Mouse (Mus musculus): ENCODE data around the gene Adam22. TPM values are rescaled to one million over a fixed set of nuclear protein-coding genes. Genes with fewer than 3 reads are reported as not detected.
"Not testable (repeated sequence)": the region's sequence is repeated elsewhere in the genome, so short reads cannot be mapped to it uniquely, and the experiment has no call there.

Adam22 gene
- polyA plus RNA-seq, 1 experiment from 2014 or later, result 44.8 TPM

DNA sequence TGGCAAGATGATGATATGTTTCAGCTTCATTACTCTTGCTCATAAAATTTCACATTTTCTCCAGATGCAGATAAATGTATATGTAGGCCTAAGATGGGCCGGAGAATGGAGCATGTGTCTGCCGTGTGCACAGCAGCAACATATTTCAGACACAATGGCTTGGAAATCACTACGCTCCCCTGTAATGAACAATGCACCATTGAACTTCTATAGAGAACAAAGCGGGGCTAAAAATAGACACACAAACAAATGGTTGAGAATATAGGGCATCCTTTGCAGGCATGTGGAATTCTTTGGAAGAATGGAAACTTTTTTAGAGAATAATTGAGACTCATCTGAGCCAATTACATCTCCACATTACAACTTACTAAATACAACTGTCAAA lies 143.6 kb downstream of the Adam22 start:
- H3K27ac ChIP-seq (ENCODE audit: low read depth, low read length), result no peak overlapping the region

DNA sequence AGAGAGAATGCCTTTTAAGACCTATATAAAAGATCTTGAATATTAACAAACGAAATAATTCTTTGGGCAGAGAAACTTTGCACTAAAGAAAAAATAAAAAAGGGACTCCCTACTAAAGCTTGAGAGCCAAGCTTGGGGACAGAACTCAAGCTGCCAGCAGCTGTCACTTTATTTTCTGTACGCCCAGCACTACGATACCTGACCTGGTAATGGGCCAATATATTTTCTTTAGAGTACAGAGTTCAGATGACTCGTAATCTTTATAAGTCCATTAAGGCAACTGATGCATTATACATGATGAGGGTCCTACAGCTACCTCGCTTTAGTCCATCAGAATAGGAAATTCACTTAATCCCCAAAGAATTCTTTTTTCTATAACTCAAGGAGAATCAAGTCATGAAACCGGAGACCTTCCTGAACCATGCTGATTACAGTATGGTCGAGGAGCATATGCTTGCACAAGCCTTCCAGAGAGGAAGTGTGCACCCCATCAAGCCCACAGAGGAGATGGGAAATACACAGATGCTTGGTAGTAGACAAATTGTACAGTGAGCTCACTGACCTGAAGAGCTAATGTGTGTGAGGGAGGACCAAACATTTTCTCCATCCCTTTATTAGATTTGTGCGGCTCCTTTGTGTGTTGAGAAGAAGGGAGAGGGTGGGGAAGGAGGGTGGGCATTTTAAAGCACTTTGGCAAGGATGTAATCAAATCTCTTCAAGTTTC lies 144.2 kb downstream of the Adam22 start:
- Histone ChIP-seq H3K9ac (ENCODE audit: low read depth, low read length) (no peak overlapping the region), H3K4me1 (ENCODE audit: control insufficient read depth, insufficient read depth, low read depth, low read length) (peaks cover 3% of the 10 kb centered on the region; the same call in 1 of the 2 replicates), H3K36me3 (ENCODE audit: control insufficient read depth, insufficient read depth, low read length) (no peaks in the 10 kb centered on the region), H3K27me3 (replicated peaks; ENCODE audit: control insufficient read depth, insufficient read depth, low read length) (no peaks in the 10 kb centered on the region), H3K4me2 (ENCODE audit: low read length) (no peak overlapping the region), H3K4me3 (ENCODE audit: low read length) (no peak overlapping the region), H3K27ac (ENCODE audit: low read depth, low read length) (no peak overlapping the region), H3K9me3 (ENCODE audit: control insufficient read depth, low read length) (no peaks in the 10 kb centered on the region)
- WGBS, result 77% methylated on average over 8 of the region's 8 CpGs
- ATAC-seq, result peak; percentile 70

More for the DNA sequence above, 143.6 kb downstream of the Adam22 start:
- no peak overlapping the region for H3K4me2 ChIP-seq (ENCODE audit: low read length)
- peaks cover 3% of the 10 kb centered on the region; the same call in 1 of the 2 replicates for H3K4me1 ChIP-seq (ENCODE audit: control insufficient read depth, insufficient read depth, low read depth, low read length)
- peak; percentile 69 for ATAC-seq
- no peak overlapping the region for H3K9ac ChIP-seq (ENCODE audit: low read depth, low read length)
- H3K4me3 ChIP-seq (ENCODE audit: low read length), result no peak overlapping the region
- no peaks in the 10 kb centered on the region for H3K36me3 ChIP-seq (ENCODE audit: control insufficient read depth, insufficient read depth, low read length)
- H3K27me3 ChIP-seq (replicated peaks; ENCODE audit: control insufficient read depth, insufficient read depth, low read length), result no peaks in the 10 kb centered on the region
- 39% methylated on average over 4 of the region's 4 CpGs for WGBS
- H3K9me3 ChIP-seq (ENCODE audit: control insufficient read depth, low read length), result no peaks in the 10 kb centered on the region

DNA sequence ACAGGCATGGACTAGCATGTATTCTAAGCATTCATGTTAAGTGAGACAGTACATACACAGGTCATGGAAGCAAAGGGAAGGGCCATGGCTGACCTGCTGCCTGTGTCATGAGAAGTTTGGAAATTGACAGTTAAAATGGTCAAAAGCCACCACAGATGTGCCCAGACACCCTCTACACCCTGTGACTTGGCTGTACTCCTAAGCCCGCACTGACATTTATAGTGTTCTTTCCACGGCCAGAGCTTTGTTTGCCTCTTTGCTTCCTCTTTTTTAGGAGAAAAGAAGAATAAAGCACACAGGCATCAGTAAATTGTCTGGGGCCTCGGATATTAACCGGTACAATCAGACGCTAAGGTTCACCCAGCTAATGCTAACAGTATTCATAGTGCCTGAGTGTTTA lies 146.3 kb downstream of the Adam22 start:
- Histone ChIP-seq H3K27ac (ENCODE audit: low read depth, low read length) (no peak overlapping the region), H3K9ac (ENCODE audit: low read depth, low read length) (no peak overlapping the region), H3K36me3 (ENCODE audit: control insufficient read depth, insufficient read depth, low read length) (no peaks in the 10 kb centered on the region), H3K9me3 (ENCODE audit: control insufficient read depth, low read length) (no peaks in the 10 kb centered on the region), H3K4me2 (ENCODE audit: low read length) (no peak overlapping the region), H3K27me3 (replicated peaks; ENCODE audit: control insufficient read depth, insufficient read depth, low read length) (no peaks in the 10 kb centered on the region), H3K4me1 (ENCODE audit: control insufficient read depth, insufficient read depth, low read depth, low read length) (peaks cover 3% of the 10 kb centered on the region; the same call in 1 of the 2 replicates), H3K4me3 (ENCODE audit: low read length) (no peak overlapping the region)
- WGBS, result 84% methylated on average over 5 of the region's 5 CpGs
- no peak for ATAC-seq

DNA sequence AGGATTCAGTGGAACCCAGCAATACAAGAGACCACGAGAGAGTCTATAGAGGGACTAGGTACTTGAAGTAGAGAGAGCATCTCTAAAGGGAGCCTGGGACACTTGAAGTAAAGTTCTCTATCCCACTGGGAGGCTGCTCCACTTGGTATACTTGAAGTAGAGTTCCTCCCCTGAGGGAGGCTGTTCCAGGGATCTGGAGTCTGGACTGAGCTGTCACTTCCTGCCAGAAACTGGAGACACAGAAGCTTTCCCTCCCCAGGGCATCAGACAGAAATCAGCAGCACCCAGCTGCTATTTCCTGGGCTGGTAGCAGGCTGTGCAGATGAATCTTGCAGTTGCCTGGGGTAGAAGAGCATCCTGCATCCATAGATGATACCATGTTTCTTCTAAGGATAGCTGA lies 152.1 kb downstream of the Adam22 start:
- H3K4me1 ChIP-seq (ENCODE audit: control insufficient read depth, insufficient read depth, low read depth, low read length), result no peaks in the 10 kb centered on the region
- ATAC-seq, result no peak
- H3K36me3 ChIP-seq (ENCODE audit: control insufficient read depth, insufficient read depth, low read length), result no peaks in the 10 kb centered on the region
- WGBS, result 79% methylated on average over 1 of the region's 1 CpGs
- H3K27me3 ChIP-seq (replicated peaks; ENCODE audit: control insufficient read depth, insufficient read depth, low read length), result no peaks in the 10 kb centered on the region
- H3K27ac ChIP-seq (ENCODE audit: low read depth, low read length), result no peak overlapping the region
- H3K9me3 ChIP-seq (ENCODE audit: control insufficient read depth, low read length), result no peaks in the 10 kb centered on the region
- no peak overlapping the region for H3K9ac ChIP-seq (ENCODE audit: low read depth, low read length)
- no peak overlapping the region for H3K4me2 ChIP-seq (ENCODE audit: low read length)
- H3K4me3 ChIP-seq (ENCODE audit: low read length), result no peak overlapping the region

DNA sequence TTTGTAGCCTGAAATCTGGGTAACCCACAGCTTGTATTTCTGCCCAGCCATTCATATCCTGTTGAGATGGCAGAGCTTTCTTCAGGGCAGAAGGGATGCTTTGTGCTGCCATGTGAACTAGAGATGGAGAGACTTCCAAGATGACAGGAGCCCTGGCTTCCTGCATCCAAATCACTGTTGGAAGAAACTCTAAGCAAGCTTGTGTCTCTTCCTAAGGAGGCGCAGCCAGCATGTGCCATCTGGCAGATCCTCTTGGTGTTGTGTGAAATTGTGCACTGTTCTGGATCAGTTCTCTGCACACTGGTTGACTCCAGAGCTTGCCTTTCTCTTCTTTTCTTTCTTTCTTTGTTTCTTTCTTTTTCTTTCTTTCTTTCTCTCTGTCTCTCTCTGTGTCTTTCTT lies 183.0 kb downstream of the Adam22 start:
- 73% methylated on average over 1 of the region's 1 CpGs for WGBS

DNA sequence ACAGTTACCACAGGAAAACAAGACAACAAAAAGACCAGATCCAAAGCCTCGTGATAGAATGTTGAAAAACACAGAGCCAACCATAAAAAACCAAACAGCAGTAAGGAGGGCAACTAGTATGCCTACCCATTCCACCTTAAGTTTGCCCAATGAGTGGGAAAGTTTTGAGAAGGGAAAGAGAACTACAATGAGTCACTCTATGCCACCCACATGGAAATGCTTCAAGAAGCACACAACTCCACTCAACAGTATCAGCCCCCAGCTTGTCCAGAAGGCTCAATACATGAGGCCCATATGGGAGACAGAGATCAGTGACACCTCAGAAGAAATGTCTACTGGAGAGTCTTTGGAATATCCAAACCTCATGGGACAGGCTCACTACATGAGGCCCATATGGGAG lies 187.3 kb downstream of the Adam22 start:
- no peak overlapping the region for H3K9ac ChIP-seq (ENCODE audit: low read depth, low read length)
- no peaks in the 10 kb centered on the region for H3K9me3 ChIP-seq (ENCODE audit: control insufficient read depth, low read length)
- ATAC-seq, result no peak
- H3K27me3 ChIP-seq (replicated peaks; ENCODE audit: control insufficient read depth, insufficient read depth, low read length), result no peaks in the 10 kb centered on the region
- no peak overlapping the region for H3K4me2 ChIP-seq (ENCODE audit: low read length)
- no peak overlapping the region for H3K27ac ChIP-seq (ENCODE audit: low read depth, low read length)
- no peaks in the 10 kb centered on the region for H3K36me3 ChIP-seq (ENCODE audit: control insufficient read depth, insufficient read depth, low read length)
- 92% methylated on average over 1 of the region's 1 CpGs for WGBS
- H3K4me3 ChIP-seq (ENCODE audit: low read length), result no peak overlapping the region
- H3K4me1 ChIP-seq (ENCODE audit: control insufficient read depth, insufficient read depth, low read depth, low read length), result no peaks in the 10 kb centered on the region

More for the DNA sequence above, 183.0 kb downstream of the Adam22 start:
- not testable (repeated sequence) for H3K27me3 ChIP-seq (replicated peaks; ENCODE audit: control insufficient read depth, insufficient read depth, low read length); ATAC-seq; H3K9ac ChIP-seq (ENCODE audit: low read depth, low read length); H3K4me3 ChIP-seq (ENCODE audit: low read length); H3K4me1 ChIP-seq (ENCODE audit: control insufficient read depth, insufficient read depth, low read depth, low read length); H3K9me3 ChIP-seq (ENCODE audit: control insufficient read depth, low read length); H3K4me2 ChIP-seq (ENCODE audit: low read length); H3K27ac ChIP-seq (ENCODE audit: low read depth, low read length); H3K36me3 ChIP-seq (ENCODE audit: control insufficient read depth, insufficient read depth, low read length)

DNA sequence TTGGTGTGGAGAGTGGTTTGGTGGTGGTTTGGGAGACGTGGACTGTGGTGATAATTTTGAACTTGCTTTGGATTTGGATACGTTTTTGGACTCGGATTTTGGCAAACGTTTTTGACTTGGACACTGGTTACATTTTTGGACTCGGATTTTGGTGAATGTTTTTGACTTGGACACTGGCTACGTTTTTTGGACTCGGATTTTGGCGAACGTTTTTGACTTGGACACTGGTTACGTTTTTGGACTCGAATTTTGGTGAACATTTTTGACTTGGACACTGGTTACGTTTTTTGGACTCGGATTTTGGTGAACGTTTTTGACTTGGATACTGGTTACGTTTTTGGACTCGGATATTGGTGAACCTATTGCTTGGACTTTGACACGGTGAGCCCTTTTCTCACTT lies 189.8 kb downstream of the Adam22 start:
- Histone ChIP-seq H3K9me3 (ENCODE audit: control insufficient read depth, low read length) (no peaks in the 10 kb centered on the region), H3K36me3 (ENCODE audit: control insufficient read depth, insufficient read depth, low read length) (no peaks in the 10 kb centered on the region), H3K4me1 (ENCODE audit: control insufficient read depth, insufficient read depth, low read depth, low read length) (no peaks in the 10 kb centered on the region), H3K4me2 (ENCODE audit: low read length) (no peak overlapping the region), H3K27ac (ENCODE audit: low read depth, low read length) (no peak overlapping the region), H3K9ac (ENCODE audit: low read depth, low read length) (no peak overlapping the region), H3K27me3 (replicated peaks; ENCODE audit: control insufficient read depth, insufficient read depth, low read length) (no peaks in the 10 kb centered on the region), H3K4me3 (ENCODE audit: low read length) (no peak overlapping the region)
- WGBS, result 93% methylated on average over 17 of the region's 17 CpGs
- ATAC-seq, result no peak

DNA sequence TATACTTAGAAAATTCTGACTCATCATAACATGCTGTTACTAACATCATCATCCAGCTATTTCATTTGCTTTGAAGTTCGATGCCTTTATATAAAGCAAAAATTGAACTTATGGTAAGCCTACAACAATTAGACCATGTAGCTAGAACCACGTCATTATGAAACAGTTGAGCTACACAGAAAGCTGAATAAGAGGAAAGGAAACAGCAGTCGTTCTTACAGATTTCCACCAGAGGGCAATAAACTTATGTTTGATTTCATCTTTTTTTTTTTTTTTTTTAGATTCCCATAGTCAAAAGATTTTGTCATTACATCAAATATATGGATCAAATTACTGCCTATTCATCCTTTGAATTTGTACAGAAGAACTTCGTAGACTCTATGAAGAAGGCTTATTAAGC lies 203.2 kb downstream of the Adam22 start:
- Histone ChIP-seq H3K4me3 (ENCODE audit: low read length) (no peak overlapping the region), H3K9me3 (ENCODE audit: control insufficient read depth, low read length) (no peaks in the 10 kb centered on the region), H3K4me2 (ENCODE audit: low read length) (no peak overlapping the region), H3K9ac (ENCODE audit: low read depth, low read length) (no peak overlapping the region), H3K4me1 (ENCODE audit: control insufficient read depth, insufficient read depth, low read depth, low read length) (no peaks in the 10 kb centered on the region), H3K36me3 (ENCODE audit: control insufficient read depth, insufficient read depth, low read length) (no peaks in the 10 kb centered on the region; the same call in 1 of the 2 replicates), H3K27me3 (replicated peaks; ENCODE audit: control insufficient read depth, insufficient read depth, low read length) (no peaks in the 10 kb centered on the region), H3K27ac (ENCODE audit: low read depth, low read length) (no peak overlapping the region)
- 48% methylated on average over 4 of the region's 4 CpGs for WGBS
- no peak for ATAC-seq

DNA sequence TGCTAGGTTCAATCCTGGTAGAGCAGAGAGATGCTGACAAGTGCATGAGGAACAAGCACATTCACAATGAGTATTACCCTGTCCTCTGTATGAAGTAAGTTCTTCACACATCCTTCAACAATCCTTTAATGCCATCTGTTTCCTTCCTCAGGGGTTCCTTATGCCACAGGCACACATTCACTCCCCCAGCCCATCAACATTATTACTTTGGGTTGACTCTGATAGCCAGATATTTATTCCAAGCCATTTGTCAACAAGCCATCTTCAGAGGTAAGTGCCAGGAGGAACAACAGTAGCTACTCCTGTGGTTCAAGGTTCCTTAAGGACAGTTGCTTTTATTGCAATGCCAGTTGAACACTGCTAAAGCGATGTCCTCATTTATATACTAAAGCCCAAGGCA lies 216.3 kb downstream of the Adam22 start:
- Histone ChIP-seq H3K4me1 (ENCODE audit: control insufficient read depth, insufficient read depth, low read depth, low read length) (no peaks in the 10 kb centered on the region), H3K36me3 (ENCODE audit: control insufficient read depth, insufficient read depth, low read length) (no peaks in the 10 kb centered on the region), H3K27me3 (replicated peaks; ENCODE audit: control insufficient read depth, insufficient read depth, low read length) (no peaks in the 10 kb centered on the region), H3K27ac (ENCODE audit: low read depth, low read length) (no peak overlapping the region), H3K4me3 (ENCODE audit: low read length) (no peak overlapping the region), H3K9me3 (ENCODE audit: control insufficient read depth, low read length) (no peaks in the 10 kb centered on the region), H3K4me2 (ENCODE audit: low read length) (no peak overlapping the region), H3K9ac (ENCODE audit: low read depth, low read length) (no peak overlapping the region)
- WGBS, result 92% methylated on average over 1 of the region's 1 CpGs
- peak; percentile 62 for ATAC-seq
